Comparison of ENCODE assay signal across 16 mouse cellular contexts in the genomic region with DNA sequence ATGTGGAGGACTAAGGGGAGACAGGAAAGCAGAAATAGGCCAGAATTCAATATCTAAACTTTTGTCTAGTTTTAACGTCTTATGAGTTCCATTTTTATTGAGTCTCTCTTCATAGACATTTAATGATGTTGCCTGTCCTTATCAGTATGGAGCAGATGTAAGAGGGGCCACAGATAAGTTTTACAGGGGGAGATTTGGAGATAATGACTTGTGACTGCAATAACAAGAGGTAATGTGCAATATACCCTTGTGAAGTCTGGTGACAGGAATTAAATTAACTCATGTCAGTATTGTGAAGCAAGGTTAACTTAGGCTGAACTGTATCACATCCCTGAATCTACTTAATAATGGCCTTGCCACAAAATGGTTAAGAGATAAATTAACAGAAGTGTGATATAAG.
"Had no signal": no experiment of that assay in that cellular context is flagged by ENCODE, and none has a peak within 500 bp of the region (broad histone marks: within the 10 kb centered on the region; RNA-seq: fewer than 3 reads in every experiment).

No protein-coding gene starts in this region.

- H3K36me3 ChIP-seq: neural tube, embryonic 13.5 days; neural tube, embryonic 15.5 days; stomach, embryonic 15.5 days had no signal

- H3K27ac ChIP-seq: neural tube, embryonic 13.5 days; neural tube, embryonic 15.5 days; stomach, embryonic 15.5 days; stomach, postnatal 0 days had no signal

- H3K4me3 ChIP-seq: neural tube, embryonic 13.5 days; neural tube, embryonic 15.5 days; stomach, embryonic 15.5 days had no signal

- H3K9me3 ChIP-seq: neural tube, embryonic 13.5 days; neural tube, embryonic 15.5 days; stomach, embryonic 15.5 days had no signal

- DNase-seq: retina, postnatal 1 day; right cerebral cortex, adult 18-20 months; right cerebral cortex, postnatal 14 days; right cerebral cortex, postnatal 25 days; right cerebral cortex, postnatal 4 days; spleen, adult 18-20 months; thymus, adult 18-20 months; thymus, adult 2 months; thymus, postnatal 14 days; thymus, postnatal 25 days; thymus, postnatal 36 days; thymus, postnatal 4 days had no signal

- H3K27me3 ChIP-seq: neural tube, embryonic 13.5 days; neural tube, embryonic 15.5 days; stomach, embryonic 15.5 days had no signal

- H3K4me1 ChIP-seq: neural tube, embryonic 13.5 days; neural tube, embryonic 15.5 days; stomach, embryonic 15.5 days had no signal

- H3K9ac ChIP-seq: neural tube, embryonic 13.5 days; neural tube, embryonic 15.5 days; stomach, embryonic 15.5 days had no signal
